Mouse (Mus musculus): Measurements from ENCODE around the gene Nceh1. TPM values are rescaled to one million over a fixed set of nuclear protein-coding genes. Genes with fewer than 3 reads are reported as not detected.

Gene Nceh1
- polyA plus RNA-seq, 1 experiment from 2014 or later: 2.9 TPM

DNA sequence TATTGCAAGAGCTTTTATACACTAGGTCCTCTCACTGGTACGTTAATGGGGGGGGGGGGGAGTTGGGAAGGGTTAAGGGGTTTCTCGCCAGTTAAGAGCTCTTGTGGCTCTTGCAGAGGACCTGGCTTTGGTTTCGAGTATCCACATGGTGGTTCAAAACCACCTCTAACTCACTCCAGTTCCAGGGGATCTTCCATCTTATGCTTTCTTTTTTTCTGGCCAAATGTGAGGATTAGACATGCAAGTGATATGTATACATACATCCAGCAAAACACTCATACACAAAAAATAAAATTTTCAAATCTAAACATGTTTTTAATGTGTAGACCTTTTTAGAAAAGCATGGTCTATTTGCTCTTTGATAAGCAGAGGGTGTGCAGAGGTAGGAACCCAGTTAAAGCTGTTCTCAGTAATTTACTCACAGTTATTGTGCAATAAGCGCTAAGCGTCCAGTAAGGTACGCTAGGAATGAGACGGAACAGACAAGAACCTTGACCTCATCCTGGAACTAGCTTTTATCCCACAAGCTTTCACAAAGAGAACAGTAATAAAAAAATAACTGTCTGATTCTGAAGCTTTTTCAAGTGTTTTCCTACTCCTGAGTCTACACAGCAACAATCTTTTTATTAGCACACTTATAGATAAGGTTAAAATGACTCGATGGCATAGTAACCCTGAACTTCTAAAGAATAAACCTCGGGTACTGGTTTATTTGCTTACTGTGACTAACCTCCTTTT is 26.7 kb upstream of the Nceh1 start:
- H3K27me3 ChIP-seq (ENCODE audit: control insufficient read depth, insufficient read depth, low read length): no peaks in the 10 kb centered on the region
- no peak overlapping the region for H3K27ac ChIP-seq (replicated peaks; ENCODE audit: low read depth, low read length)
- H3K4me1 ChIP-seq (ENCODE audit: control insufficient read depth, insufficient read depth, low read length): peaks cover 7% of the 10 kb centered on the region
- no peak overlapping the region for H3K9ac ChIP-seq (ENCODE audit: low read length)
- 77% methylated on average over 9 of the region's 9 CpGs for WGBS
- no peak overlapping the region for H3K4me2 ChIP-seq (ENCODE audit: low read depth, severe bottlenecking)
- no peaks in the 10 kb centered on the region for H3K9me3 ChIP-seq (ENCODE audit: control insufficient read depth, low read length)
- no peak for ATAC-seq (ENCODE audit: insufficient number of reproducible peaks, low FRiP score, low TSS enrichment, low read depth)
- DNase-seq (ENCODE audit: low spot score): no peak
- no peaks in the 10 kb centered on the region for H3K36me3 ChIP-seq (ENCODE audit: control insufficient read depth, insufficient read depth, low read length)
- H3K4me3 ChIP-seq (ENCODE audit: low read depth, low read length): no peak overlapping the region

DNA sequence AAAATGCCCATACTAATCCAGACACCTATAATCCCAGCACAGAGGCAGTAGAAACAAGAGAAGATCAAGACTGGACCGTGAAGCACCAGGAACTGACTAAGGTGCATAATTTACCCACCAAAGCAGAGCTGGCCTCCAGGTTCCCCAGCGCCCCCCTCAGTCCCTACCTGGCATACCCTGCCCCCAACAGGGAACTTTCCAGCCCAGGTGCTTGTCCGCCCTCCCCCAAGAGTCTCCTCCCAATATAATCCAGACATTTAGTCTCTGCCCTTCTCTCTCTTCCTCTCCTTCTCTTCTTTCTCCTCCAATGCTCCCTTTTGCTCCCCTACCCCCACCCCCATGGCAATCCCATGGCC is 26.2 kb upstream of the Nceh1 start:
- H3K27ac ChIP-seq (replicated peaks; ENCODE audit: low read depth, low read length): no peak overlapping the region
- H3K9me3 ChIP-seq (ENCODE audit: control insufficient read depth, low read length): no peaks in the 10 kb centered on the region
- whole genome bisulfite sequencing: 51% methylated on average over 3 of the region's 3 CpGs
- no peak for ATAC-seq (ENCODE audit: insufficient number of reproducible peaks, low FRiP score, low TSS enrichment, low read depth)
- H3K4me2 ChIP-seq (ENCODE audit: low read depth, severe bottlenecking): no peak overlapping the region
- no peaks in the 10 kb centered on the region for H3K27me3 ChIP-seq (ENCODE audit: control insufficient read depth, insufficient read depth, low read length)
- no peak overlapping the region for H3K4me3 ChIP-seq (ENCODE audit: low read depth, low read length)
- DNase-seq (ENCODE audit: low spot score): no peak
- no peaks in the 10 kb centered on the region for H3K36me3 ChIP-seq (ENCODE audit: control insufficient read depth, insufficient read depth, low read length)
- H3K4me1 ChIP-seq (ENCODE audit: control insufficient read depth, insufficient read depth, low read length): peaks cover 7% of the 10 kb centered on the region
- no peak overlapping the region for H3K9ac ChIP-seq (ENCODE audit: low read length)

DNA sequence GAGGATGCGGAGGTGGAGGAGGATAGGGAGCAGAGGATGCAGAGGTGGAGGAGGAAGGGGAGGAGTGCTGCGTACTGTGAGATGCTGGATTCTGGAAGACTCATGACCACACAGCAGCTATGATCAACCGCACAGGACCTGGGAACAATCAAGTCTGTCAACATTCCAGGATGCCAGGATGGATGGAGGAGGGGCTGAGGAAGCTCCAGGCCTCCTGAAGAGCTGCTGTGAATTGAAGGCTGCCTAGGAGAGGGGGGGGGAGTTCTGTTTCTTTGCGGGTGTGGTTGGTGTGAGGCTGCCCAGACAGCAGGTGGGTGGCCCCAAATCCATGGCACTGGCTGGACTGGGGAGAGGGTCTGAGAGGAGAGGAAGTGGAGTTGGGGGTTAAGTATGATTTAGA is 23.9 kb upstream of the Nceh1 start:
- Histone ChIP-seq H3K27ac (replicated peaks; ENCODE audit: low read depth, low read length) (no peak overlapping the region), H3K9ac (ENCODE audit: low read length) (no peak overlapping the region), H3K4me1 (ENCODE audit: control insufficient read depth, insufficient read depth, low read length) (no peaks in the 10 kb centered on the region), H3K36me3 (ENCODE audit: control insufficient read depth, insufficient read depth, low read length) (no peaks in the 10 kb centered on the region), H3K9me3 (ENCODE audit: control insufficient read depth, low read length) (no peaks in the 10 kb centered on the region), H3K27me3 (ENCODE audit: control insufficient read depth, insufficient read depth, low read length) (no peaks in the 10 kb centered on the region), H3K4me2 (ENCODE audit: low read depth, severe bottlenecking) (no peak overlapping the region), H3K4me3 (ENCODE audit: low read depth, low read length) (no peak overlapping the region)
- no peak for DNase-seq (ENCODE audit: low spot score)
- 60% methylated on average over 4 of the region's 4 CpGs for WGBS
- ATAC-seq (ENCODE audit: insufficient number of reproducible peaks, low FRiP score, low TSS enrichment, low read depth): no peak

DNA sequence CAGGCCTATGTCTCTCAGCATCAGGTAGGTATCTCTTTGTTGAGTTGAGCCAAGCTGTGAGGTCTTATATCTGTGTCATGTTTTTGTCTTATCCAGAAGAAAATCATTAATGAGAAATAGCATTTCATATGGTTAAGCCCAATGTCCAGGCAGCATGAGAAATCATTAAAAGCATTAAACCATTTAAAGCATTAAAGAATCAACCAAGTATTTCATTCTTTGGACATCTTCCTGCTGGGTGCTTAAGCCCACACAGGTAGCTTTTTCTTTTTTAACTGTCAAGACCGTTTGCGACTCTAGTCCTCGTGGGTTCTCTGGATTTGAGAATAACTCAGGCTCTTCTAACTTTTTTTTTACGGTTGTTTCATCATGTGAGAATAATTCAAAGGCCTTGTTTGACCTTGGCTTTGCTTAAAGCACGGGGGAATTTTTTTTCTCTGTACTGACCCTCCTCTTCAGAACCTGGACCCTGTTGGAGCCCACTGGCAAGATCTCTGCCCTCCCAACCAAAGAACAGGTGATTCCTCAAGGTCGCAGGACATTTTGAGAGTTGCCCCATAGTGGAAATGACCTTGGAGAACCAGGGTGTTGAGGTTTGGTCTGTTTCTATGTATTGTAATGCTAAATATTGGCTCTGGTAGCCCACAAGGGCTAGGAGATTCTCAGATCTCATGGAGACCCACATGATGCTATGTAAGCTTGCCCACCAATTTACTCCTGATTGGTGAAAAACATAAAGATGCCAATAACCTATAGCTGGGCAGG is 20.9 kb upstream of the Nceh1 start:
- Histone ChIP-seq H3K27ac (replicated peaks; ENCODE audit: low read depth, low read length) (no peak overlapping the region), H3K4me1 (ENCODE audit: control insufficient read depth, insufficient read depth, low read length) (no peaks in the 10 kb centered on the region), H3K27me3 (ENCODE audit: control insufficient read depth, insufficient read depth, low read length) (no peaks in the 10 kb centered on the region), H3K4me2 (ENCODE audit: low read depth, severe bottlenecking) (no peak overlapping the region), H3K9me3 (ENCODE audit: control insufficient read depth, low read length) (no peaks in the 10 kb centered on the region), H3K36me3 (ENCODE audit: control insufficient read depth, insufficient read depth, low read length) (no peaks in the 10 kb centered on the region), H3K4me3 (ENCODE audit: low read depth, low read length) (no peak overlapping the region), H3K9ac (ENCODE audit: low read length) (no peak overlapping the region)
- 87% methylated on average over 6 of the region's 6 CpGs for WGBS
- ATAC-seq (ENCODE audit: insufficient number of reproducible peaks, low FRiP score, low TSS enrichment, low read depth): no peak
- DNase-seq (ENCODE audit: low spot score): no peak

DNA sequence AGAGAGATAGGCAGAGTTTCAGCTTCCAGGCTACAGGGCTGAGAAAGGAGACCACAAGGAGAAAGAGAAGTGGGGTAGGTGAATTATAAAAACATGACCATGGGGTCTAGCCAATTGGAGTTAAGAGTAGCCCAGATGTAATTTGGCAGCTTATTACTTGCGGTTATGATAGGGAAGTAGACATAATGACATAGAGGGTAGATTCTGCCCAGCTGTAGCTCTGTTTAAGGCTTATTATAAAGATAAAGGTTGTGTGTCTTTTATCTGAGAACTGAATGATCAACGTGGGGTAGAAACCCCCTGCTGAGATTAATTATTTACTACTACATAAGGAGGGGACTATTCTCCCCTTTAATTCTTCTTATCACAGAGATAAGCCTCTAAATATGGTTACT is 20.4 kb upstream of the Nceh1 start:
- Histone ChIP-seq H3K4me1 (ENCODE audit: control insufficient read depth, insufficient read depth, low read length) (no peaks in the 10 kb centered on the region), H3K27ac (replicated peaks; ENCODE audit: low read depth, low read length) (no peak overlapping the region), H3K36me3 (ENCODE audit: control insufficient read depth, insufficient read depth, low read length) (no peaks in the 10 kb centered on the region), H3K9me3 (ENCODE audit: control insufficient read depth, low read length) (no peaks in the 10 kb centered on the region), H3K4me3 (ENCODE audit: low read depth, low read length) (no peak overlapping the region), H3K4me2 (ENCODE audit: low read depth, severe bottlenecking) (no peak overlapping the region), H3K9ac (ENCODE audit: low read length) (no peak overlapping the region), H3K27me3 (ENCODE audit: control insufficient read depth, insufficient read depth, low read length) (no peaks in the 10 kb centered on the region)
- ATAC-seq (ENCODE audit: insufficient number of reproducible peaks, low FRiP score, low TSS enrichment, low read depth) (no peak), DNase-seq (ENCODE audit: low spot score) (no peak)
- 66% methylated on average over 2 of the region's 2 CpGs for WGBS

DNA sequence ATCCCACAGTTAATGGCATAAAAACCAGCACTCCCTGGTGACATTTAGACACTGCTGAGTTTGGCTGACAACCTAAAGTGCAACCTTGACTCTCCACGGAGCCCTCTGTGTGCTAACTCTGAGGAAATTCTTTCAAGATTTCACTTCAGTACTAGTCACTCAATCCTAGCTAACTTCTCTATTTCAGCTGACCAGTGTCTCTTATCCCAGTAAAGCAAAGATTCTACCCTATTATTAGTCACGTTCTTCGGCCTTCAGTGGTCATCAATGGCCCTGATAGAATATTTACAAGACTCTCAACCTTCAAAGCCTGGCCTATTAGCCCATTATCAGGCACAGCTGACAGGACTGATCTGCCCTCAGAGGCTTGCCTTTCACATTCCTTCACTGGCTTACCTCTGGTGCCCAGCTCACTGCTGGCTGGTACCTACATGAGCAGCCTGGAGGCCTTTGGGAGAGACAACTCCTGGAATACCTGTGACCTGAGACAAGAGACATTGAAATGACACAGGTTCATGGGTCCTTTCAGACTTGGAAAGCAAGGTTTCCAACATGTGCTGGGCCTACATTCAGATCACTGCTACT is 17.2 kb upstream of the Nceh1 start:
- Histone ChIP-seq H3K9me3 (ENCODE audit: control insufficient read depth, low read length) (no peaks in the 10 kb centered on the region), H3K4me2 (ENCODE audit: low read depth, severe bottlenecking) (no peak overlapping the region), H3K27me3 (ENCODE audit: control insufficient read depth, insufficient read depth, low read length) (no peaks in the 10 kb centered on the region), H3K9ac (ENCODE audit: low read length) (no peak overlapping the region), H3K27ac (replicated peaks; ENCODE audit: low read depth, low read length) (no peak overlapping the region), H3K4me3 (ENCODE audit: low read depth, low read length) (no peak overlapping the region), H3K4me1 (ENCODE audit: control insufficient read depth, insufficient read depth, low read length) (no peaks in the 10 kb centered on the region), H3K36me3 (ENCODE audit: control insufficient read depth, insufficient read depth, low read length) (no peaks in the 10 kb centered on the region)
- no peak for DNase-seq (ENCODE audit: low spot score)
- no peak for ATAC-seq (ENCODE audit: insufficient number of reproducible peaks, low FRiP score, low TSS enrichment, low read depth)
- WGBS: 79% methylated on average over 3 of the region's 3 CpGs

DNA sequence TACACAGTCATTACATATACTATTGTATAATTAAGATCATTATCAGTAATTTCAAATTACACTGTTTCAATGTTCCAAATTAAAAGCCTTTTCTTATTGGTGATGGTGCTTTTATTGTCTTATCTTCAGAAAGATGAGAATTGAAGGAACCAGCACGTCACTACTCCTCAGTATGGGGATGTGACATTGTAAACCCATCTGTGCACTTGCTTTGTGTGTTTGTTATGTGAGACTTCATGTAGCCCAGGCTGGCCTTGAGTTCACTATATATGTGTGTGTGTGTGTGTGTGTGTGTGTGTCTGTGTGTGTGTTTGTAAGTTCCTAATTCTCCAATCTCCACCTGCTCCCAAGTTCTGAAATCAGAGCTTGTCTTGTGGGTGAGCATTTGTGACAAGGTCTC is 12.5 kb upstream of the Nceh1 start:
- H3K4me3 ChIP-seq (ENCODE audit: low read depth, low read length): no peak overlapping the region
- H3K4me2 ChIP-seq (ENCODE audit: low read depth, severe bottlenecking): no peak overlapping the region
- H3K9ac ChIP-seq (ENCODE audit: low read length): no peak overlapping the region
- no peaks in the 10 kb centered on the region for H3K27me3 ChIP-seq (ENCODE audit: control insufficient read depth, insufficient read depth, low read length)
- no peak overlapping the region for H3K27ac ChIP-seq (replicated peaks; ENCODE audit: low read depth, low read length)
- H3K36me3 ChIP-seq (ENCODE audit: control insufficient read depth, insufficient read depth, low read length): no peaks in the 10 kb centered on the region
- DNase-seq (ENCODE audit: low spot score): no peak
- WGBS: 82% methylated on average over 1 of the region's 1 CpGs
- ATAC-seq (ENCODE audit: insufficient number of reproducible peaks, low FRiP score, low TSS enrichment, low read depth): no peak
- H3K4me1 ChIP-seq (ENCODE audit: control insufficient read depth, insufficient read depth, low read length): no peaks in the 10 kb centered on the region
- no peaks in the 10 kb centered on the region for H3K9me3 ChIP-seq (ENCODE audit: control insufficient read depth, low read length)

DNA sequence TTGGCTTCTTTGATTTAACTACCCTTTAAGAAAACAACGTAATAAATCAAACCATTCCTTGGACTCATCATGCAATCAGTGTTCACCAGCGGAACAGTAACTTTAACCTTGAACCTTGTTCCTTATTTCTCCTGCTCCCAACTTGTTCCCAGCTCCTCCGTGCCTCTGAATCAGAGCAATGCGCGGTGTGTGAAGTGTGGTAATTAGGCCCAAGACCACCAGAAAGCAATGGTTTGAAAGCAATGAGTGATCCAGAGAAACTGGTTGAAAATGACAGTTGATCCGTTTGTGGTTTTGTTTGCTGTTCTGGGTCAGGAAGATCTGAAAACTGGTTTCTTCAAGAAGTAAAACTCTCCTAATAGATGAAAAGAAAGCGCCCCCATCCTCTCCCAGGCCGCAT is 3.1 kb upstream of the Nceh1 start:
- DNase-seq (ENCODE audit: low spot score): no peak
- no peak for ATAC-seq (ENCODE audit: insufficient number of reproducible peaks, low FRiP score, low TSS enrichment, low read depth)

More for the DNA sequence above, 3.1 kb upstream of the Nceh1 start:
- H3K4me2 ChIP-seq (ENCODE audit: low read depth, severe bottlenecking): no peak overlapping the region
- WGBS: 80% methylated on average over 8 of the region's 8 CpGs
- H3K4me3 ChIP-seq (ENCODE audit: low read depth, low read length): no peak overlapping the region
- no peaks in the 10 kb centered on the region for H3K4me1 ChIP-seq (ENCODE audit: control insufficient read depth, insufficient read depth, low read length)
- H3K27me3 ChIP-seq (ENCODE audit: control insufficient read depth, insufficient read depth, low read length): no peaks in the 10 kb centered on the region
- no peaks in the 10 kb centered on the region for H3K9me3 ChIP-seq (ENCODE audit: control insufficient read depth, low read length)
- H3K36me3 ChIP-seq (ENCODE audit: control insufficient read depth, insufficient read depth, low read length): no peaks in the 10 kb centered on the region
- H3K9ac ChIP-seq (ENCODE audit: low read length): no peak overlapping the region
- no peak overlapping the region for H3K27ac ChIP-seq (replicated peaks; ENCODE audit: low read depth, low read length)

Data from limb, embryonic 11.5 days (tissue).